Mouse (Mus musculus) embryo, embryonic 11.5 days (tissue): ENCODE data around the gene Cracr2b.

Experiments used
- DNase-seq: peaks from one replicate; pipeline ENCODE4 v3.0.0-alpha.2; 2012; ENCODE audit warnings: low read depth, low spot score

Cracr2b gene

GRCm38 (mm10) chr7:141469352-141469751 is 8.5 kb downstream of the Cracr2b start:
- no peak for DNase-seq

GRCm38 (mm10) chr7:141469901-141470636 is 9.2 kb downstream of the Cracr2b start:
- DNase-seq, result no peak

- no peak for DNase-seq
Observed at GRCm38 (mm10) chr7:141470637-141470944, 9.7 kb downstream of the Cracr2b start.

- DNase-seq, result no peak
Observed at GRCm38 (mm10) chr7:141471236-141471635, 10.3 kb downstream of the Cracr2b start.

GRCm38 (mm10) chr7:141472226-141472625 is 11.3 kb downstream of the Cracr2b start:
- DNase-seq, result no peak

- no peak for DNase-seq
Observed at GRCm38 (mm10) chr7:141472763-141473162, 11.9 kb downstream of the Cracr2b start.

GRCm38 (mm10) chr7:141474160-141474559 is 13.3 kb downstream of the Cracr2b start:
- no peak for DNase-seq

GRCm38 (mm10) chr7:141475011-141475804 is 14.3 kb downstream of the Cracr2b start, which contains the start of the genes Polr2l and Tspan4:
Gene Polr2l, minus strand, starts transcription at chr7:141475132.
Gene Tspan4, plus strand, starts transcription at chr7:141475240.
- peak; percentile 78 for DNase-seq

- no peak for DNase-seq
Observed at GRCm38 (mm10) chr7:141475805-141476158, 14.9 kb downstream of the Cracr2b start.

GRCm38 (mm10) chr7:141476226-141476980 is 15.5 kb downstream of the Cracr2b start:
- DNase-seq, result no peak

- no peak for DNase-seq
Observed at GRCm38 (mm10) chr7:141476981-141477370, 16.1 kb downstream of the Cracr2b start.

GRCm38 (mm10) chr7:141477578-141478269 is 16.8 kb downstream of the Cracr2b start:
- DNase-seq, result no peak

- DNase-seq, result no peak
Observed at GRCm38 (mm10) chr7:141478270-141478748, 17.4 kb downstream of the Cracr2b start.

GRCm38 (mm10) chr7:141480842-141481497 is 20.1 kb downstream of the Cracr2b start:
- peak; percentile 69 for DNase-seq

- DNase-seq, result no peak
Observed at GRCm38 (mm10) chr7:141481498-141482401, 20.9 kb downstream of the Cracr2b start.

- DNase-seq, result no peak
Observed at GRCm38 (mm10) chr7:141482531-141483024, 21.7 kb downstream of the Cracr2b start.

- DNase-seq, result no peak
Observed at GRCm38 (mm10) chr7:141483114-141483653, 22.3 kb downstream of the Cracr2b start.

- DNase-seq, result no peak
Observed at GRCm38 (mm10) chr7:141484186-141485120, 23.6 kb downstream of the Cracr2b start.
